Mouse (Mus musculus) spleen, postnatal 4 days (tissue): ENCODE results near the gene Rorc.

Experiments
- DNase-seq, 2 experiments: peaks; one replicate each; pipeline ENCODE4 v3.0.0; 2022; ENCODE audit warnings: low spot score in 2 of 2

Gene Rorc

GRCm38 (mm10) chr3:94375861-94376260, 3.3 kb downstream of the Rorc start:
- no peak for DNase-seq

GRCm38 (mm10) chr3:94377028-94377923, 4.7 kb downstream of the Rorc start:
- no peak for DNase-seq

- no peak for DNase-seq
These were observed 7.4 kb downstream of the Rorc start for GRCm38 (mm10) chr3:94379831-94380510.

- no peak for DNase-seq
These were observed 9.7 kb downstream of the Rorc start for GRCm38 (mm10) chr3:94382308-94382707.

GRCm38 (mm10) chr3:94383476-94383875, 10.9 kb downstream of the Rorc start:
- DNase-seq = no peak

GRCm38 (mm10) chr3:94386671-94387070, 14.1 kb downstream of the Rorc start:
- DNase-seq = no peak

- no peak for DNase-seq
These were observed 14.8 kb downstream of the Rorc start for GRCm38 (mm10) chr3:94387391-94387790.

GRCm38 (mm10) chr3:94388047-94388446, 15.5 kb downstream of the Rorc start:
- DNase-seq = no peak

- no peak for DNase-seq
These were observed 16.8 kb downstream of the Rorc start for GRCm38 (mm10) chr3:94389420-94389819.

- no peak for DNase-seq
These were observed 18.4 kb downstream of the Rorc start for GRCm38 (mm10) chr3:94391001-94391400.

- no peak for DNase-seq
These were observed 19.5 kb downstream of the Rorc start for GRCm38 (mm10) chr3:94392128-94392527.

GRCm38 (mm10) chr3:94393049-94393448, 20.5 kb downstream of the Rorc start:
- no peak for DNase-seq

GRCm38 (mm10) chr3:94396336-94396735, 23.7 kb downstream of the Rorc start:
- DNase-seq = no peak

- DNase-seq = no peak
These were observed 24.3 kb downstream of the Rorc start for GRCm38 (mm10) chr3:94396851-94397250.

GRCm38 (mm10) chr3:94398217-94398616, 25.6 kb downstream of the Rorc start, which contains the start of gene Lingo4:
Gene Lingo4 (plus strand): TSS chr3:94398517.
- no peak for DNase-seq

- no peak for DNase-seq
These were observed 26.4 kb downstream of the Rorc start for GRCm38 (mm10) chr3:94398943-94399481.

- DNase-seq = no peak
These were observed 27.2 kb downstream of the Rorc start for GRCm38 (mm10) chr3:94399663-94400310.

GRCm38 (mm10) chr3:94402451-94402850, 29.9 kb downstream of the Rorc start:
- DNase-seq = no peak

- no peak for DNase-seq
These were observed 31.9 kb downstream of the Rorc start for GRCm38 (mm10) chr3:94404366-94405054.

GRCm38 (mm10) chr3:94405561-94405960, 33.0 kb downstream of the Rorc start:
- DNase-seq = no peak

- DNase-seq = no peak
These were observed 39.9 kb downstream of the Rorc start for GRCm38 (mm10) chr3:94412530-94412929.
